ENCODE assay signal across 40 mouse cellular contexts in genomic region chr7:10249146-10249545, GRCm38 (mm10). TPM values are rescaled to one million over a fixed set of nuclear protein-coding genes. Genes with fewer than 3 reads are reported as not detected.
"Had no signal": no experiment of that assay in that cellular context is flagged by ENCODE, and none has a peak within 500 bp of the region (broad histone marks: within the 10 kb centered on the region; RNA-seq: fewer than 3 reads in every experiment).

No protein-coding gene starts in this region.

- H3K4me3 ChIP-seq: embryonic facial prominence, embryonic 10.5 days; embryonic facial prominence, embryonic 12.5 days; embryonic facial prominence, embryonic 13.5 days; embryonic facial prominence, embryonic 15.5 days; erythroblast, embryonic 14.5 days; forebrain, embryonic 10.5 days; forebrain, embryonic 12.5 days; forebrain, embryonic 13.5 days; forebrain, embryonic 15.5 days; gastrocnemius, adult 2 months; heart, adult 2 months had no signal

- H3K27me3 ChIP-seq: embryonic facial prominence, embryonic 12.5 days; embryonic facial prominence, embryonic 13.5 days; embryonic facial prominence, embryonic 15.5 days; forebrain, embryonic 12.5 days; forebrain, embryonic 13.5 days; forebrain, embryonic 15.5 days had no signal

- DNase-seq: cerebellum, adult 2 months; cerebellum, adult 8-10 months; cerebellum, adult 9-10 months; cerebellum, adult 9-11 months; cerebellum, postnatal 10 days; cerebellum, postnatal 14 days; cerebellum, postnatal 25 days; cerebellum, postnatal 36 days; embryo, embryonic 11 days; forebrain, postnatal 0 days; gastrocnemius, adult 2 months; gastrocnemius, postnatal 10 days; gastrocnemius, postnatal 14 days; gastrocnemius, postnatal 25 days; gastrocnemius, postnatal 36 days; heart, adult 18-20 months; heart, adult 2 months had no signal

- ATAC-seq: forebrain, embryonic 13.5 days; forebrain, embryonic 14.5 days; forebrain, embryonic 15.5 days; forebrain, embryonic 16.5 days; forebrain, postnatal 0 days had no signal

- H3K9ac ChIP-seq: embryonic facial prominence, embryonic 12.5 days; embryonic facial prominence, embryonic 13.5 days; embryonic facial prominence, embryonic 15.5 days; forebrain, embryonic 12.5 days; forebrain, embryonic 13.5 days; forebrain, embryonic 15.5 days; forebrain, postnatal 0 days had no signal

- H3K27ac ChIP-seq: embryonic facial prominence, embryonic 10.5 days; embryonic facial prominence, embryonic 12.5 days; embryonic facial prominence, embryonic 13.5 days; embryonic facial prominence, embryonic 15.5 days; forebrain, embryonic 10.5 days; forebrain, embryonic 12.5 days; forebrain, embryonic 13.5 days; forebrain, embryonic 15.5 days; gastrocnemius, adult 2 months; heart, adult 2 months had no signal

- H3K4me1 ChIP-seq: embryonic facial prominence, embryonic 10.5 days; embryonic facial prominence, embryonic 12.5 days; embryonic facial prominence, embryonic 13.5 days; embryonic facial prominence, embryonic 15.5 days; forebrain, embryonic 10.5 days; forebrain, embryonic 12.5 days; forebrain, embryonic 13.5 days; forebrain, embryonic 15.5 days had no signal

- H3K36me3 ChIP-seq: embryonic facial prominence, embryonic 10.5 days; embryonic facial prominence, embryonic 12.5 days; embryonic facial prominence, embryonic 13.5 days; embryonic facial prominence, embryonic 15.5 days; forebrain, embryonic 10.5 days; forebrain, embryonic 12.5 days; forebrain, embryonic 15.5 days had no signal

- H3K4me2 ChIP-seq: embryonic facial prominence, embryonic 12.5 days; embryonic facial prominence, embryonic 13.5 days; embryonic facial prominence, embryonic 15.5 days; forebrain, embryonic 12.5 days; forebrain, embryonic 13.5 days; forebrain, embryonic 15.5 days had no signal

RNA-seq across cellular contexts. Expression of gene Vmn1r66, which starts 28.7 kb away (rescaled TPM):
- total RNA-seq: common myeloid progenitor, adult 5-6 weeks; forebrain, postnatal 0 days; gastrocnemius, adult 18-20 months; gastrocnemius, adult 2 months; gastrocnemius, adult 8-10 months; gastrocnemius, postnatal 10 days; gastrocnemius, postnatal 14 days; gastrocnemius, postnatal 25 days; gastrocnemius, postnatal 36 days; gastrocnemius, postnatal 4 days; granulocyte monocyte progenitor cell, adult 5-6 weeks; heart, adult 18-20 months; heart, adult 2 months; heart, adult 8-10 months had no signal
- polyA plus RNA-seq: cerebellum, adult 2 months; cortical plate, adult 2 months; embryonic facial prominence, embryonic 10.5 days; embryonic facial prominence, embryonic 11.5 days; embryonic facial prominence, embryonic 12.5 days; embryonic facial prominence, embryonic 13.5 days; embryonic facial prominence, embryonic 14.5 days; embryonic facial prominence, embryonic 15.5 days; erythroblast, embryonic 14.5 days; forebrain, embryonic 10.5 days; forebrain, embryonic 11.5 days; forebrain, embryonic 12.5 days; forebrain, embryonic 13.5 days; forebrain, embryonic 14.5 days; forebrain, embryonic 15.5 days; forebrain, embryonic 16.5 days; forebrain, postnatal 0 days; frontal cortex, adult 2 months; gonadal fat pad, adult 2 months; heart, adult 2 months had no signal
